Mouse (Mus musculus) liver, postnatal 0 days (tissue): ENCODE results near the gene Cd300lg. TPM values are rescaled to one million over a fixed set of nuclear protein-coding genes. Genes with fewer than 3 reads are reported as not detected.

Experiments
- ATAC-seq: fragments of 200-750 bp; cut with Nextera tagmentation; 2 replicates; pipeline ENCODE4 v1.8.0; 2017; ENCODE audit warnings: mild to moderate bottlenecking, moderate library complexity
- DNase-seq: peaks from one replicate; pipeline ENCODE4 v3.0.0-alpha.2; 2016
- H3K27ac ChIP-seq: fragments of 300-500 bp; sonication (generic); 2 replicates; pipeline ENCODE4 v1.5.1; 2014; ENCODE audit warnings: antibody characterized with exemption, moderate library complexity, mild to moderate bottlenecking, low read depth
- H3K27me3 ChIP-seq: fragments of 300-500 bp; sonication (generic); 2 replicates; pipeline ENCODE4 v1.6.1; 2014; ENCODE audit warnings: low read length, control low read depth, mixed read lengths; ENCODE audit not compliant: insufficient read depth
- H3K36me3 ChIP-seq: fragments of 300-500 bp; sonication (generic); replicated peaks from 2 replicates; pipeline ENCODE4 v1.6.1; 2014; ENCODE audit warnings: mild to moderate bottlenecking, control low read depth, low read length, moderate library complexity, mixed read lengths; ENCODE audit not compliant: insufficient read depth
- H3K4me1 ChIP-seq: fragments of 300-500 bp; sonication (generic); 2 replicates; pipeline ENCODE4 v1.6.1; 2014; ENCODE audit warnings: antibody characterized with exemption, mild to moderate bottlenecking, control low read depth; ENCODE audit not compliant: insufficient read depth
- H3K4me2 ChIP-seq: fragments of 300-500 bp; sonication (generic); 2 replicates; pipeline ENCODE4 v1.6.1; 2014; ENCODE audit warnings: low read depth, mild to moderate bottlenecking, low read length, moderate library complexity, mixed read lengths
- H3K4me3 ChIP-seq: fragments of 300-500 bp; sonication (generic); 2 replicates; pipeline ENCODE4 v1.5.1; 2014; ENCODE audit warnings: low read depth, low read length
- H3K9ac ChIP-seq: fragments of 300-500 bp; sonication (generic); replicated peaks from 2 replicates; pipeline ENCODE4 v1.6.1; 2014; ENCODE audit warnings: mild to moderate bottlenecking, moderate library complexity
- H3K9me3 ChIP-seq: fragments of 300-500 bp; sonication (generic); 2 replicates; pipeline ENCODE4 v1.6.1; 2016; ENCODE audit warnings: mild to moderate bottlenecking, control low read depth, low read length, mixed read lengths
- CTCF ChIP-seq: sonication (generic); IDR thresholded peaks from 2 replicates; pipeline ENCODE4 v1.5.1; 2016; ENCODE audit warnings: antibody characterized with exemption, low read depth
- EP300 ChIP-seq: IDR thresholded peaks from 2 replicates; pipeline ENCODE4 v1.6.1; 2016; ENCODE audit warnings: antibody characterized with exemption, low read depth, mild to moderate bottlenecking
- WGBS: fragments of 180-500 bp; shearing (Covaris S2); extraction: QIAGEN DNeasy Blood & Tissue Kit; methylation state at CpG from one replicate; pipeline ENCODE4 v1.1.7; 2014; ENCODE audit not compliant: insufficient replicate concordance; 5-methylcytosine and 5-hydroxymethylcytosine counted together
- polyA plus RNA-seq: library from polyadenylated mRNA; unstranded; fragments of >200 nt; fragmentation: Nextera tagmentation; extraction: Ambion mirVana; gene quantifications from 2 replicates; pipeline ENCODE4 v1.2.1, GENCODE M21; 2015

The Cd300lg gene
- polyA plus RNA-seq, 1 experiment from 2014 or later: 1.8 TPM

DNA sequence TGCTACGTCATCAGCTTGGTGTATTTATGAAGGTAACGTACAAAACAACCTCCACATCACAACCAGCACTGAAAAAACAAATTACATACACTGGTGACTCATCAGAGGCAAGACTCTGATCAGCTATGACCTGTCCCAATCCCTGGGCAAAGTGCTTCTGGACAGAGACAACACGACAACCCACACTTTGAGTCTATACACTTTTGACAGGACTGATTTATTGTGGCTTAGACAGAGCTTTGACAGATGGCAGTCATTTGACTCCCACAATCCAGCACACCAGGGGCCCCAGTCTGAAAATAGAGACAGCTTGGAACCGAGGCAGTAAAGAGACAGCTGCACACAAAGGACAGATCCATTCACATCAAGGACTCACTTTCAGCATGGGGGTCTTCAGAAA is 41.8 kb upstream of the Cd300lg start:
- Histone ChIP-seq H3K4me1 (no peaks in the 10 kb centered on the region), H3K9me3 (no peaks in the 10 kb centered on the region), H3K36me3 (no peaks in the 10 kb centered on the region), H3K4me2 (no peak overlapping the region), H3K9ac (no peak overlapping the region), H3K27ac (peak overlapping the region; percentile 5; the same call in 1 of the 2 replicates), H3K27me3 (no peaks in the 10 kb centered on the region), H3K4me3 (no peak overlapping the region)
- ATAC-seq: peak; percentile 79
- no peak for TF ChIP-seq CTCF
- TF ChIP-seq EP300: peak; percentile 61; the same call in 1 of the 2 replicates
- 59% methylated on average over 4 of the region's 4 CpGs for WGBS
- no peak for DNase-seq

DNA sequence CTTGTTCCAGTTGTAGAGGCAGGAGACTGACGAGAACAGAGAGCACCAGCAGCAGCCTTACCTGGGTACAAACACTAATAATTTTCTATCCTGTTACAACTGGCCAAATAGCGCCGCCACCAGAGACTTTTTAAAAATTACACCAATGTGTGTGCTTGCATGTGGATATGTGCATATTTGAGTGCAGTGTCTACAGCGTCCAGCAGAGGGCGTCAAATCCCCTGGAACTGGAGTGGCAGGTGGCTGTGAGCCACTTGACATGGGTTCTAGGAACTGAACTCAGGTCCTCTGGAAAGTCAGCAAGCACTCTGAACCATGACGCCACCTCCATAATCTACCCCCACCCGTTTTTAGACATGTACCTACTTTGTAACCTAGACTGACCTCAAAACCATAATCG is 37.1 kb upstream of the Cd300lg start:
- H3K9ac ChIP-seq: no peak overlapping the region

DNA sequence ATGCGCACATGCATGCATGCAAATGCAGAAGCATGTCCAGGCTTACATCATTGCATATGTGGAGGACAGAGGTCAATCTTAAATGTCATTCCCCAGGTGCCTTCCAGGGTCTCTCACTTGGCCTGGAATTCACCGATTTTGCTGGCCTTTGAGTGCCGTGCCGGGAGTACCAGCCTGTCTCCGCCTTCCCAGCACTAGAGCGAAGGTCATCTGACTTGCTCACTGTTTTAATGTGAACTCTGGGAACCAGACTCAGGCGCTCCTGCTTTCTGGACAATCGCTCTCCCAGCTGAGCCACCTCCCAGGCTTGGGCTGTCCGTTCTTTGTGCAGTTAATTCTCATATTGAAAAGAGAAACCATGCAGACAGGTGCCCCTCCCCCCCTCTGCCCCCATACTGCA is 35.0 kb upstream of the Cd300lg start:
- no peaks in the 10 kb centered on the region for H3K9me3 ChIP-seq
- no peak overlapping the region for H3K9ac ChIP-seq
- no peak for TF ChIP-seq CTCF
- TF ChIP-seq EP300: no peak
- peak overlapping the region; percentile 34; the same call in 1 of the 2 replicates for H3K27ac ChIP-seq
- H3K36me3 ChIP-seq: no peaks in the 10 kb centered on the region
- no peak overlapping the region for H3K4me2 ChIP-seq
- ATAC-seq (peak; percentile 62), DNase-seq (no peak)
- H3K4me1 ChIP-seq: no peaks in the 10 kb centered on the region
- no peak overlapping the region for H3K4me3 ChIP-seq
- 69% methylated on average over 9 of the region's 9 CpGs for WGBS
- H3K27me3 ChIP-seq: no peaks in the 10 kb centered on the region

More for the DNA sequence above, 37.1 kb upstream of the Cd300lg start:
- no peak for DNase-seq
- no peaks in the 10 kb centered on the region for H3K4me1 ChIP-seq
- ATAC-seq: no peak
- TF ChIP-seq EP300 (no peak), CTCF (peak; percentile 55)
- no peaks in the 10 kb centered on the region for H3K27me3 ChIP-seq
- H3K4me2 ChIP-seq: no peak overlapping the region
- no peak overlapping the region for H3K27ac ChIP-seq
- H3K9me3 ChIP-seq: no peaks in the 10 kb centered on the region
- no peaks in the 10 kb centered on the region for H3K36me3 ChIP-seq
- no peak overlapping the region for H3K4me3 ChIP-seq
- 81% methylated on average over 8 of the region's 8 CpGs for WGBS

DNA sequence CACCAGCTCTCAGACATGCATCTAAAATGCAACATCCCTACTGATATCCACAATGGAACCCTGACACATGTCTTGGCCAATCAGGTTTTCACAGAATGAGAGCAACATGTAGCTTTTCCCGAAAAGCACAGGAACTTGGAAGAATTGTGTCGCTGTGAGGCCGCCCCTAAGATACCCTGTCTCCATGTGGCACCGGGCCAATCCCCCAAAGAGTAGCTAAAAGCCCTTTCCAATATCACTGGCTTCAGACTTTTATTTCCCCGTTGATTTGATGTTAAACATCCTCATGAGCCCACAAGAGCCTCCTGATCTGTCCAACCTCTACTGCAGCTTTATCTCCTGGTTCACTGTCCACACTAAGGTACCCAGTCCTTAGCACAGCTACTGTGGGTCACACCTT is 34.6 kb upstream of the Cd300lg start:
- H3K4me3 ChIP-seq: no peak overlapping the region
- 70% methylated on average over 5 of the region's 5 CpGs for WGBS
- no peak for DNase-seq
- ATAC-seq: no peak
- H3K9me3 ChIP-seq: no peaks in the 10 kb centered on the region
- no peaks in the 10 kb centered on the region for H3K27me3 ChIP-seq
- H3K4me1 ChIP-seq: no peaks in the 10 kb centered on the region
- TF ChIP-seq CTCF (no peak), EP300 (no peak)
- no peak overlapping the region for H3K4me2 ChIP-seq
- H3K36me3 ChIP-seq: no peaks in the 10 kb centered on the region
- no peak overlapping the region for H3K9ac ChIP-seq
- no peak overlapping the region for H3K27ac ChIP-seq

DNA sequence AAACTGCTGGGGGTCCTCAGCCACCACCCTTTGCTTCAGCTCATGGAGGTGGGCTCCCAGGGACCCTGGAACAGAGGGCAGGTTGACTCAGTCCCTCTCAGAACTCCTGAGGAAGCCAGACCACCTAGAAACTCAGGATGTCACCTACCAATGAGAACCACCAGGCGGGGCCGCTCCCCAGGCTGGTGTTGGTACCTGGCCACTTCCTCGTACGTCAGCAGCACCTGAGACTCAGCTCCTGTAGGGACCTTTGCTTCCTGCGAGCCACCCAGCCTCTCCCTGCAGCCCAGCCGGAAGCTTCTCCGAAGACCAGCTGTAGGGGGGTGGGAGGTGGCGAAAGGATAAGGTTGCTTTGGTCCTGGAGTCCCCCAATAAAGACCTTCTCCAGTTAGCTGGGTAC is 32.9 kb upstream of the Cd300lg start:
- WGBS: 83% methylated on average over 8 of the region's 8 CpGs
- no peak for ATAC-seq
- H3K4me1 ChIP-seq: no peaks in the 10 kb centered on the region
- H3K27ac ChIP-seq: no peak overlapping the region
- no peak overlapping the region for H3K4me2 ChIP-seq
- H3K36me3 ChIP-seq: no peaks in the 10 kb centered on the region
- no peak for DNase-seq
- H3K9me3 ChIP-seq: no peaks in the 10 kb centered on the region
- no peaks in the 10 kb centered on the region for H3K27me3 ChIP-seq
- TF ChIP-seq CTCF (no peak), EP300 (no peak)
- H3K4me3 ChIP-seq: no peak overlapping the region
- H3K9ac ChIP-seq: no peak overlapping the region

DNA sequence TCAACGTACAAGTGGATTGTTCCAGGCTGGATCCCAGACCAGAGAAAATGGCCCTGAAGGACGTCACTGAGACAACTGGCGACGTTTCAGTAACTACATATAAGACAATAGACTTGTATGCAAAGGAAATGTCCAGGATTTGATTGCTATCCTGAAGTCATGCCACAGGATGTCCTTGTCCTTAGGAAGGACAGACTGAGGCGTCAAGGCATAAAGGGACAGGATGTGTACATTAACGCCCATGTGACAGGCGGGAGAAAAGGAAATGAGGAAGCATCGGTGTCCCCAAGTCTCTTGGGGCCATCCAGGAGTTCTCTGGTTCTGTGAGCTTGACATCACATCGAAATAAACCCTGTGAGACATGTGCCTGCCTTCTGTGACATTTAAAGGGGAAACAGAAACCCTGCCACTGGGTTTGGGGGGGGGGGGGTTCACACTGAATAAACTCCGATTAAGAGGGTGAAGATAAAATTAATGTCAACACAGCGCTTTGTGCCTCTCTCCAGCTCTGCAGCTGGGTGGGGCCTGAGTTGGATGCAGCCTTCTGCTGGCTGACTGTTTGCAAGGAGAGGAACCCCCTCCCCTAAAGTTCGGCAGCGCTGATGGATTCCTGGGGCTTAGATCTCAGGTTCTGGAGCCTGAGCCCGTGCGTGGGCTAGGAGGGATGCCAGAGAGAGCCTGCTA is 32.2 kb upstream of the Cd300lg start:
- Histone ChIP-seq H3K9ac (no peak overlapping the region), H3K9me3 (no peaks in the 10 kb centered on the region), H3K4me1 (no peaks in the 10 kb centered on the region), H3K36me3 (no peaks in the 10 kb centered on the region), H3K4me3 (no peak overlapping the region), H3K4me2 (no peak overlapping the region), H3K27ac (no peak overlapping the region), H3K27me3 (no peaks in the 10 kb centered on the region)
- DNase-seq (no peak), ATAC-seq (peak; percentile 27; the same call in 1 of the 2 replicates)
- 64% methylated on average over 15 of the region's 15 CpGs for WGBS
- TF ChIP-seq CTCF (no peak), EP300 (peak; percentile 63)

DNA sequence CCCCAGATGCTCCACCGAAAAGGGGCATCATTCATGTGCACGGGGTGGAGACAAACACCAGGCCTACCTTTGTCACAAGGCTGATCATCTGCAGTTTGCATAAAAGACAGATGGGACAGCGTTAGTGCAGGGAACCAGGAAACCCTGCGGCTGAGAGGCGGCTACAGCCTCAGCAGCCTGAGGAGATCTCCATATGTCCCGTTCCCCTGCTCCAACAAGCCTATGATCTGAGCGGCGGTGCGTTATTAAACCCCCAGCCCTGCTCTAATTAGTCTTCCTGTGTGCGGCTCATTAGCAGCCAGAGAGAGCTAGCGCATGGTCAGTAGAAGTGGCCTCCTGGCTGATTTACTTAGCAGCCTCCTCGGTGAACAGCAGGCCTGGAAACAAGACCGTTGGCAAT is 31.2 kb upstream of the Cd300lg start:
- Histone ChIP-seq H3K27me3 (no peaks in the 10 kb centered on the region), H3K9me3 (no peaks in the 10 kb centered on the region), H3K9ac (no peak overlapping the region), H3K4me1 (no peaks in the 10 kb centered on the region), H3K36me3 (no peaks in the 10 kb centered on the region), H3K27ac (no peak overlapping the region), H3K4me3 (no peak overlapping the region), H3K4me2 (no peak overlapping the region)
- TF ChIP-seq EP300 (no peak), CTCF (no peak)
- ATAC-seq: no peak
- 81% methylated on average over 13 of the region's 13 CpGs for WGBS
- DNase-seq: no peak
